Mouse (Mus musculus) kidney, adult 11 months (tissue): ENCODE measurements around the gene Cacng6.

Source experiments
- DNase-seq: peaks from one replicate; pipeline ENCODE4 v3.0.0; 2022

Cacng6 gene

DNA sequence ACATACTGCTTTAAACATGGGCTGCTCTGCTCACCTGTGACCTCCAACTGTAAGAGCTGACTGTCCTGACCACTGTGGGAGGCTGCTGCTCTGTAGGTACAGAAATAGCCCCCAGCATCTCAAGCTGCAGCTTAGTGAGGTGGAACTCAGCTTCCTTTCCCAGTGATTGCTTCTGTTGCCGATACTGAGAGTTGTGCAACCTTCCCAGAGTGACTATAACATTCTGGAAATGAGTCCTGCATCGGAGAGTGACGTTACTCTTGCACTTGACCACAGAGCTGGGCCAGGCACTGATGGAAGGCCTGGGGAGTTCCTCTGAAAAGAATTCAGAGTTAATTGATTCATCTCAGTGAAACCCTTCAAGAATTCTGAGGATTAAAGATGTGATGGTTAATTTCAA, 48.8 kb downstream of the Cacng6 start:
- DNase-seq: no peak

DNA sequence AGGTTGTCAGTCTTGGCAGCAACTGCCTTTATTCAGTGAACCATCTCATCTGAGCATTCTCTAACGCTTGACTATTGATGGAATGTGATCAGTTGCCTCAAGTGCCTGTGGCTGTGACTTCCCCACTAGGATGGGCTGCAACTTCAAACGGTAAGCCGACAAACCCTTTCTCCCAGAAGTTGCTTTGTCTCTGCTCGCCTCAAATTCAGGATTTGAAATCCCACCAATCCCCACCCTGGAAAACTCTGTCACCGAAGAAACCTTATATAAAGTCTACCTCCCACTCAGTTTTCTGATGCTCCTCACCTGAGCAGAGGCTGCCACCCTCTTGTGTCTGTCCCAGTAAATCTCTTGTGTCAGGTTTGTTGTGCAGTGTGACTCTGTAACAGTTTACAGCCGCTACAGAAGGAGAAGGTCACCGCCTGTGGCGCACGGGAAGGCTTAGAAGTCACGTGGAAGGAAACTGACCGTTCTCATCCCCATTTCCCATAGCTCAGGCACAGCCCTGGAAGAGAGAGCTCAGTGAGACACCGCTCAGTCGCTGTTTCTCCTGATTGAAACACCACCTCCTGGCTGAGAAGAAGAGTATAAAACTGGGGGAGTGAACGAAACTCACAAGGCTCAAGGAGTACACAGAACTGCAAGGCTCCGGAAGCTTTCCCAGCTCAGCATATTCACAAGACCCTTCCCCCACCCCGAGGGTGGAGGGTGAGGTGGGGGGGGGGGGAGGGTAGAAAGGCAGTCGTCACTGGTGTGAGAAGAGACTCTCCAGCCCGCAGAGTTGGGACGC, 50.5 kb downstream of the Cacng6 start:
- DNase-seq: no peak

DNA sequence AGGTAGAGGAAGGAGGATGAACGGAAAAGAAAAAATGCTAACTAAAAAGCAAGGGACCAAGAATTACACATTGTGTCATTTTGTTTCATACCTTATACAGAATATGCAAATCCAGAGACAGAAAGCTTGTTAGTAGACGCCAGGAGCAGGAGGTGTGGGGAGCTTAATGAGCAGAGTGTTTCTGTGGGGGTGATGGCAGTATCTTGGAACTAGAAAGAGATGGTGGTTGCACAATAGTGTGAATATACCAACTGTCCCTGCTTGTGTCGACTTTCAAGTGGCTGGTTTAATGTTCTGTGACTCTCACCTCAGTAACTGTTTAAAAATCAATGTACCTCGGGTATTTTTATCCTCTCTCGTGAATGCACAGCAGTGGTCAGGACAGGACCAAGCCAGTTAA, 52.7 kb downstream of the Cacng6 start:
- no peak for DNase-seq

DNA sequence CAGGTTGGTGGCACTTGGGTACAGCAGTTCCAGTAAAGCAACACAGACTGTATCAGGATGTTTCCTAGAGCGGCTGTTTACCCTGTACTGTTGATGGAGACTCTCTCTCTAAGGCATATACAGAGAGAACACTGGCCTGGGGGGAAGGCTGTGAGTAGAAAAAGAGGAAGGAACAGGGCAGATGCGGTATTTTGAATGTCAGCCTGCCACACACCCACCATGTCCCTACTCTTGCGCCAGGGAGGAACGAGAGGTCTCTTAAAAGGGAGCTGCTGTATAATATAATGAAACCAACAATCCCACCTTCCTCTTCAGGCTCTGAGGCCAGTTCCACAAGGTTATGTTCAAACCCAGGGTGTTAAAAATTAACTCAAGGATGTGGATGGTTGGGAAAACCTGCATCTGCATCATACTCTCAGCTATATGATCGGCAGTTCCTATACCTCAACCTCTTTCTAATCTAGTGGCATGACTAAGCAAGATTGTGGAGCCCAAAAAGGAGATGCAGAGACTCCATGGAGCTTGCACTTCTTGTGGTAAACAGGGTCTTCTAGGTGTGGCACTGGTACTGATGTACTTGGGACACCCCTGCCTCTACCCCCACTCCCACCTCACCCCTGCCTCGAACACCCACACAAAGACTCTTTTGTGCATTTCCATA, 58.1 kb downstream of the Cacng6 start:
- no peak for DNase-seq
